Mouse (Mus musculus) heart, embryonic 11.5 days (tissue): ENCODE data around the gene Eif2ak2. TPM values are rescaled to one million over a fixed set of nuclear protein-coding genes. Genes with fewer than 3 reads are reported as not detected.

Source experiments
- ATAC-seq: fragments of 200-750 bp; cut with Nextera tagmentation; replicated peaks from 2 replicates; pipeline ENCODE4 v1.8.0; 2017; ENCODE audit warnings: moderate library complexity; ENCODE audit not compliant: insufficient number of reproducible peaks, low FRiP score, low TSS enrichment
- H3K27ac ChIP-seq: fragments of 300-500 bp; sonication (generic); 2 replicates; pipeline ENCODE4 v1.5.1; 2014; ENCODE audit warnings: mild to moderate bottlenecking, low read depth, low read length
- H3K27me3 ChIP-seq: fragments of 300-500 bp; sonication (generic); 2 replicates; pipeline ENCODE4 v1.6.1; 2014; ENCODE audit warnings: mild to moderate bottlenecking, low read length, mixed read lengths; ENCODE audit not compliant: control insufficient read depth, insufficient read depth
- H3K36me3 ChIP-seq: fragments of 300-500 bp; sonication (generic); 2 replicates; pipeline ENCODE4 v1.6.1; 2014; ENCODE audit warnings: mild to moderate bottlenecking, low read length, moderate library complexity, mixed read lengths; ENCODE audit not compliant: control insufficient read depth, insufficient read depth
- H3K4me1 ChIP-seq: fragments of 300-500 bp; sonication (generic); 2 replicates; pipeline ENCODE4 v1.6.1; 2014; ENCODE audit warnings: low read length; ENCODE audit not compliant: control insufficient read depth, insufficient read depth
- H3K4me2 ChIP-seq: fragments of 300-500 bp; sonication (generic); 2 replicates; pipeline ENCODE4 v1.6.1; 2014; ENCODE audit warnings: mild to moderate bottlenecking, moderate library complexity
- H3K4me3 ChIP-seq: fragments of 300-500 bp; sonication (generic); 2 replicates; pipeline ENCODE4 v1.5.1; 2014; ENCODE audit warnings: low read depth, low read length
- H3K9ac ChIP-seq: fragments of 300-500 bp; sonication (generic); 2 replicates; pipeline ENCODE4 v1.6.1; 2014; ENCODE audit warnings: mild to moderate bottlenecking, low read depth, low read length, moderate library complexity
- H3K9me3 ChIP-seq: fragments of 300-500 bp; sonication (generic); replicated peaks from 2 replicates; pipeline ENCODE4 v1.6.1; 2016; ENCODE audit warnings: low read length; ENCODE audit not compliant: control insufficient read depth
- WGBS: fragments of 180-500 bp; shearing (Covaris S2); extraction: QIAGEN DNeasy Blood & Tissue Kit; methylation state at CpG from one replicate; pipeline ENCODE4 v1.1.7; 2014; ENCODE audit not compliant: insufficient replicate concordance; 5-methylcytosine and 5-hydroxymethylcytosine counted together
- polyA plus RNA-seq: library from polyadenylated mRNA; unstranded; fragments of >200 nt; fragmentation: Nextera tagmentation; extraction: Ambion mirVana; gene quantifications from 2 replicates; pipeline ENCODE4 v1.2.1, GENCODE M21; 2014

Eif2ak2 gene
- 6.4 and 9.5 TPM in 2 replicates for polyA plus RNA-seq

DNA sequence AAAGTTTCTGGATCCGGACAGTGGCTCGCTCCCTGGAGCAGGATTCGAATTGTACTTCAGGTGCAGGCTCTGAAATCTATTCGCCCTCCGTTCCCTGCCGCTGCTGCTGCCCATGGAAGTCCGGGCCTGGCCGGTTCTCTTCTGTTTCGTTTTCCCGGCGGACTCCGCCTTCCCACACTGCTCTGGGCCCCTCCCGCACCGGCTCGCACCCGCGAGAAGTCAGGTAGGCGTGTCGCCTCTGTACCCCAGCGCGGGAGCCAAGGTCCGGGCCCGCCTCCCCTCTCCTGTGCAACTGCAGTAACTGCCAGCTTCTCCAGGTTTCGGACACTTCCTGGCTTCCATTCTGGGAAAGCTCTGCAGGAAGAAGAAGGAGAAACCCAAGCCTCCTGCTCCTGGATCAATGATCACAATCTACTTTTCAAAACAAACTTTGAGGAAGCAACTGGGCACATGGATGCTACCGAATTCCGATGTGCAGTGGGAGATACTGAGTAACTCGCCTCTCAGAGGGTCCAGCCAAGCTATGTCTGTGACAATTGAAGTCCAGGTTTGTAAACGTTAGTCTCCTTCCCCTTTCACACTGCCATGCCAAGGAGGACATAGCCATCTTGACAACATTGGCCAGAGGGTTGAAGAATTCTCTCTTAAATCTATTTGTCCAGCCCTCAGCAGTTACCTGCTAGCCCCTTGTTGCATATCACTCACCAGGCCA, at the start of gene Eif2ak2:
Eif2ak2 (minus strand) TSS at position 173 of the 712 bp plus-strand sequence.
- Histone ChIP-seq H3K27ac (peak within 1 kb of the TSS; percentile 76), H3K36me3 (no peaks in the 10 kb centered on the region), H3K9me3 (no peaks in the 10 kb centered on the region), H3K27me3 (no peaks in the 10 kb centered on the region), H3K9ac (peak within 1 kb of the TSS; percentile 86), H3K4me1 (0 out of 2 replicates have a peak, but pooled peaks cover 7% of the 10 kb centered on the region), H3K4me3 (peak within 1 kb of the TSS; percentile 67), H3K4me2 (peak within 1 kb of the TSS; percentile 71)
- ATAC-seq, result peak; percentile 96
- WGBS, result 1% methylated on average over 28 of the region's 28 CpGs

GRCm38 (mm10) chr17:78917696-78918095, 35.3 kb upstream of the Eif2ak2 start:
- Histone ChIP-seq H3K36me3 (peaks cover 12% of the 10 kb centered on the region), H3K9ac (no peak overlapping the region), H3K4me1 (no peaks in the 10 kb centered on the region), H3K27ac (no peak overlapping the region), H3K4me3 (no peak overlapping the region; the same call in 1 of the 2 replicates), H3K9me3 (no peaks in the 10 kb centered on the region), H3K4me2 (peak overlapping the region; percentile 84), H3K27me3 (no peaks in the 10 kb centered on the region)
- no peak for ATAC-seq
- 56% methylated on average over 6 of the region's 6 CpGs for WGBS

GRCm38 (mm10) chr17:78916899-78917298, 34.5 kb upstream of the Eif2ak2 start:
- no peaks in the 10 kb centered on the region for H3K9me3 ChIP-seq
- H3K27me3 ChIP-seq, result no peaks in the 10 kb centered on the region
- H3K36me3 ChIP-seq, result peaks cover 12% of the 10 kb centered on the region
- no peaks in the 10 kb centered on the region for H3K4me1 ChIP-seq
- no peak for ATAC-seq
- WGBS, result 3% methylated on average over 11 of the region's 11 CpGs
- H3K4me2 ChIP-seq, result peak overlapping the region; percentile 84
- peak overlapping the region; percentile 83 for H3K9ac ChIP-seq
- H3K4me3 ChIP-seq, result peak overlapping the region; percentile 67
- H3K27ac ChIP-seq, result peak overlapping the region; percentile 86

DNA sequence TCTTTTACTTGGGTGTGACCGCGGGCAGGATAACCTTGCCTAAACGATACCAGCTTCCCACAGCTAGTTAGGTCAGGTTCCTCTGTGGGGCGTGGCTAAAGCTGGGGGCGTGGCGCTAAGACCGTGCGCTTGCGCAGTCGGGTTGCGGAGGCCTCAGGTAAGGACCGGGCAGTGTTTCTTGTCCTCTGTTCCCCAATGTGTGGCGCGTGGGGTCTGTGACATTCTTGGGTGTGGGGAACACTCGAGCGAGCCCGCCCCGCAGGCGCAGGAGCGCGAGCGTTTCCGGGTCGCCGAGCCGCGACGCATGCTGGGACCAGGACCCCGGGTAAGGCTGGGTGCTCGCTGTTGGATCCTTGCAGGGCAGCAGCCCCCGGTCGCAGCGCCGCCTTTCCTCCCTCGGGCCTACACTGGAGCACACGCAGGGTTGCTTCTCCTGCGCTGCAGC, 34.0 kb upstream of the Eif2ak2 start, which contains the start of gene Cebpzos:
Cebpzos (plus strand) TSS at position 132 of the 445 bp plus-strand sequence.
- Histone ChIP-seq H3K4me1 (no peaks in the 10 kb centered on the region), H3K9ac (peak within 1 kb of the TSS; percentile 83), H3K4me3 (peak within 1 kb of the TSS; percentile 67), H3K4me2 (peak within 1 kb of the TSS; percentile 84), H3K27ac (peak within 1 kb of the TSS; percentile 86), H3K9me3 (no peaks in the 10 kb centered on the region), H3K36me3 (peaks cover 9% of the 10 kb centered on the region), H3K27me3 (no peaks in the 10 kb centered on the region)
- WGBS, result under 1% methylated on average over 37 of the region's 37 CpGs
- peak; percentile 94 for ATAC-seq

- peak overlapping the region; percentile 67 for H3K4me3 ChIP-seq
- H3K4me1 ChIP-seq, result no peaks in the 10 kb centered on the region
- peak overlapping the region; percentile 83 for H3K9ac ChIP-seq
- H3K27me3 ChIP-seq, result no peaks in the 10 kb centered on the region
- peaks cover 6% of the 10 kb centered on the region for H3K36me3 ChIP-seq
- 49% methylated on average over 6 of the region's 6 CpGs for WGBS
- ATAC-seq, result no peak
- peak overlapping the region; percentile 84 for H3K4me2 ChIP-seq
- H3K27ac ChIP-seq, result peak overlapping the region; percentile 86; the same call in 1 of the 2 replicates
- H3K9me3 ChIP-seq, result no peaks in the 10 kb centered on the region
Measured at GRCm38 (mm10) chr17:78915772-78916171, 33.4 kb upstream of the Eif2ak2 start.

- H3K9ac ChIP-seq, result no peak overlapping the region
- no peaks in the 10 kb centered on the region for H3K4me1 ChIP-seq
- no peaks in the 10 kb centered on the region for H3K27me3 ChIP-seq
- no peak overlapping the region for H3K4me3 ChIP-seq
- no peaks in the 10 kb centered on the region for H3K9me3 ChIP-seq
- peaks cover 2% of the 10 kb centered on the region for H3K36me3 ChIP-seq
- H3K4me2 ChIP-seq, result no peak overlapping the region
- WGBS, result 70% methylated on average over 3 of the region's 3 CpGs
- no peak overlapping the region for H3K27ac ChIP-seq
- ATAC-seq, result no peak
Measured at GRCm38 (mm10) chr17:78913921-78914320, 31.5 kb upstream of the Eif2ak2 start.

DNA sequence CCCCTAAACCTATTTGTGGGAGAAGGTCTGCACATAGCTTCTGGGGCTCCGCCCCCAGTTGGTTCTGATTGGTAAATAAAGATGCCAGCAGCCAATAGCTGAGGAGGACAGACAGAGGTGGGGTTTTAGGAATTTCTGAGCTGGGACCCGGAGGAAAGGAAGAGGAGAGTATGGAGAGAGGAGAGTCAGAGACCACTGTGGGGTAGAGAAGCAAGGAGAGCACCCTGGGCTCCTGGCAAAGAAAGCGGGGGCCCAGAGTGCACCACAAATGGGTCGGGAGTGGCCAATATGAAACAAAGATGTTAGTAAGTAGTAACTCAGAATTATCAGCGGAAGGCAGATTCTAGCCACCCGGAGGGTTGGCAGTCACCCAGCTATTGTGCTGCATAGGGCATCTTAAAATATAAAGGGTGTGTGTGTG, 30.5 kb upstream of the Eif2ak2 start:
- WGBS, result 20% methylated on average over 6 of the region's 6 CpGs
- Histone ChIP-seq H3K27me3 (no peaks in the 10 kb centered on the region), H3K9me3 (no peaks in the 10 kb centered on the region), H3K9ac (peak overlapping the region; percentile 40; the same call in 1 of the 2 replicates), H3K27ac (no peak overlapping the region), H3K4me1 (no peaks in the 10 kb centered on the region), H3K4me3 (peak overlapping the region; percentile 33), H3K36me3 (no peaks in the 10 kb centered on the region), H3K4me2 (peak overlapping the region; percentile 59)
- ATAC-seq, result no peak

DNA sequence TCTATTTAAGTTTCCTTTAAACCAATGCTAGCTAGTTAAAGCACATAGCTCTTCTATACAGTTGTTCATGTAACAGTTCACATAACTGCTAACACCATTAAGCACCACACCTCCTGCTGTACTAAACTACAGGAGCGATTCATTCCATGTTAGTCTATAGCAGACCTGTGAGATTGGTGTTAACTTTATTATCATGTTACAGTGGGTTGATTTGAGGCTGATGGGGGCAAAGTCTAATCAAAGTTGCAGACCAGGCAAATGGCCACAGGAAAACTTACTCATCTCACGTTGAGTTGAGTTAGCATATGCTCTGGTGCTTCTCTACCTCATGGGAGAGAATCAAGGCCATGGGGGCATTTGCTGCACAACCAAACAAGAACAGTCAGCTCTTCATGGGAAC, 27.0 kb upstream of the Eif2ak2 start:
- Histone ChIP-seq H3K9me3 (no peaks in the 10 kb centered on the region), H3K4me1 (no peaks in the 10 kb centered on the region), H3K4me3 (no peak overlapping the region), H3K4me2 (no peak overlapping the region), H3K27me3 (no peaks in the 10 kb centered on the region), H3K9ac (no peak overlapping the region), H3K36me3 (no peaks in the 10 kb centered on the region), H3K27ac (no peak overlapping the region)
- WGBS, result 69% methylated on average over 2 of the region's 2 CpGs
- ATAC-seq, result no peak
